ENCODE assay signal across 8 mouse cellular contexts in the genomic region with DNA sequence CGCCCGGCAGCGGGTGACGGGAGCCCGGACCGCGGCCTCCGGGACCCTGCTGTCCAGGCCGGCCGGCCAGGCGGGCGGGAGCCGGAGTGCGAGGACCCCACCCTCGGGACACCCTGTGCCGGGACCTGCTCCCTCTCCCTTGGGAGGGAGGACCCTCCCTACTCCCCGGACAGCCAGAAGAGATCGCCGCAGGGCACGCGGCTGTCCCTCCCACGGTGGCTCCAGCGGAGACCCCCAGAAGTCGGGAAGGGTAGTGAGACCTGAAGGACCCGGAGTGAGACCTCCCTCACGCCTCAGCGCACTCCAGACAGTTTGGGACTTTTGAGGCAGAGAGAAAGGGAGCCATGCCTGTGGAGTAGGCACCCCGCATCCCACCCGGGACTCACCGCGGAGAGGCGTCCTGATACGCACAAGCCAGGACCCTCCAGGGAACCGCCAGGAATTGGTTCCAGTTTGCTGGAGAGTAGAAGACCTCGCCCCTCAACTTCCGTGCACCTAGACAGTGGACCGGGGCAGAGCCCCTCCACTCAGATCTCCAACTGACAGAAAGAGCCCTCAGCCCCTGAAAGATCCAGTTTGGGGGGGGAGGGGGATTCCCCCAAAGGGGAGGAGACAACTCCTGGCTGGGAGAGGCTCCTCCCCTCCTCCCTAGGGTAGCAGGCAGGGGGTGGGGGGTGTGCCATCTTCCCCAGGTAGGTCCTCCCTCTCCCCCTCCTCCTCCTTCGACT. TPM values are rescaled to one million over a fixed set of nuclear protein-coding genes. Genes with fewer than 3 reads are reported as not detected.
A peak's percentile ranks its signal among the peaks of the same experiment; 100 is the strongest.
DNase-seq lines count a peak whose midpoint lies in the region; ATAC-seq and TF ChIP-seq lines count a peak whose summit lies in the region.

No protein-coding gene starts in this region.

- H3K36me3 ChIP-seq in forebrain, embryonic 10.5 days (replicated peaks), result no peaks in the 10 kb centered on the region
- no peaks in the 10 kb centered on the region for H3K36me3 ChIP-seq in hindbrain, embryonic 15.5 days
- no peaks in the 10 kb centered on the region for H3K36me3 ChIP-seq in liver, embryonic 11.5 days (ENCODE audit: control insufficient read depth, insufficient read depth, low read length)
- H3K36me3 ChIP-seq in midbrain, embryonic 16.5 days (ENCODE audit: control insufficient read depth, insufficient read depth, low read length), result no peaks in the 10 kb centered on the region

- no peaks in the 10 kb centered on the region for H3K9me3 ChIP-seq in forebrain, embryonic 10.5 days
- no peaks in the 10 kb centered on the region for H3K9me3 ChIP-seq in hindbrain, embryonic 15.5 days
- H3K9me3 ChIP-seq in liver, embryonic 11.5 days (ENCODE audit: control insufficient read depth, low read length), result no peaks in the 10 kb centered on the region
- H3K9me3 ChIP-seq in midbrain, embryonic 16.5 days (replicated peaks; ENCODE audit: control insufficient read depth, low read length, poor library complexity, severe bottlenecking), result no peaks in the 10 kb centered on the region

- peak in 1 of 2 experiments; percentile 34 for DNase-seq in layer of hippocampus, adult 2 months (ENCODE audit: low spot score in 2 of 2)
- DNase-seq in layer of hippocampus, adult 9-10 months (ENCODE audit: low spot score), result no peak
- peak; percentile 60 for DNase-seq in brain, adult 2 months (ENCODE audit: low read depth, low spot score)
- DNase-seq in forebrain, embryonic 10.5 days (ENCODE audit: extremely low spot score, low spot score), result peak; percentile 39
- no peak for DNase-seq in liver, embryonic 11.5 days (ENCODE audit: low spot score)
- peak; percentile 46 to 55 for DNase-seq in thymus, postnatal 10 days (ENCODE audit: low spot score in 2 of 2)

- no peak for TF ChIP-seq CTCF in layer of hippocampus, adult 2 months (conservative IDR thresholded peaks at IDR 0.05)

- H3K27ac ChIP-seq in layer of hippocampus, adult 2 months, result peak overlapping the region; percentile 94
- peak overlapping the region; percentile 90 for H3K27ac ChIP-seq in forebrain, embryonic 10.5 days
- H3K27ac ChIP-seq in hindbrain, embryonic 15.5 days (replicated peaks), result peak overlapping the region; percentile 39; the same call in 1 of the 2 replicates
- H3K27ac ChIP-seq in liver, embryonic 11.5 days (ENCODE audit: low read depth, low read length), result peak overlapping the region; percentile 21; the same call in 1 of the 2 replicates
- peak overlapping the region; percentile 46 for H3K27ac ChIP-seq in midbrain, embryonic 16.5 days (ENCODE audit: low read length)

- peak overlapping the region; percentile 98 for H3K4me3 ChIP-seq in layer of hippocampus, adult 2 months
- H3K4me3 ChIP-seq in forebrain, embryonic 10.5 days, result peak overlapping the region; percentile 86
- peak overlapping the region; percentile 78 for H3K4me3 ChIP-seq in hindbrain, embryonic 15.5 days
- H3K4me3 ChIP-seq in liver, embryonic 11.5 days (ENCODE audit: low read depth, low read length), result peak overlapping the region; percentile 78
- H3K4me3 ChIP-seq in midbrain, embryonic 16.5 days (ENCODE audit: low read depth, low read length), result peak overlapping the region; percentile 95

- WGBS in forebrain, embryonic 10.5 days, result under 1% methylated on average over 38 of the region's 38 CpGs
- 0% methylated on average over 37 of the region's 38 CpGs for WGBS in hindbrain, embryonic 15.5 days
- under 1% methylated on average over 38 of the region's 38 CpGs for WGBS in liver, embryonic 11.5 days
- WGBS in midbrain, embryonic 16.5 days, result under 1% methylated on average over 36 of the region's 38 CpGs

- H3K4me2 ChIP-seq in hindbrain, embryonic 15.5 days, result peak overlapping the region; percentile 83
- H3K4me2 ChIP-seq in liver, embryonic 11.5 days, result peak overlapping the region; percentile 81
- peak overlapping the region; percentile 93 for H3K4me2 ChIP-seq in midbrain, embryonic 16.5 days (ENCODE audit: low read length)

- H3K9ac ChIP-seq in hindbrain, embryonic 15.5 days, result peak overlapping the region; percentile 81
- peak overlapping the region; percentile 93 for H3K9ac ChIP-seq in liver, embryonic 11.5 days (ENCODE audit: low read depth, low read length)
- peak overlapping the region; percentile 95 for H3K9ac ChIP-seq in midbrain, embryonic 16.5 days (ENCODE audit: low read depth, low read length)

- peaks cover 41% of the 10 kb centered on the region for H3K4me1 ChIP-seq in forebrain, embryonic 10.5 days
- peaks cover 43% of the 10 kb centered on the region for H3K4me1 ChIP-seq in hindbrain, embryonic 15.5 days (replicated peaks)
- peaks cover 18% of the 10 kb centered on the region for H3K4me1 ChIP-seq in liver, embryonic 11.5 days (replicated peaks; ENCODE audit: control insufficient read depth, insufficient read depth, low read length)
- peaks cover 26% of the 10 kb centered on the region for H3K4me1 ChIP-seq in midbrain, embryonic 16.5 days (ENCODE audit: control insufficient read depth, insufficient read depth, low read length)

- H3K27me3 ChIP-seq in forebrain, embryonic 10.5 days (ENCODE audit: poor library complexity, severe bottlenecking), result peaks cover 24% of the 10 kb centered on the region
- no peaks in the 10 kb centered on the region for H3K27me3 ChIP-seq in hindbrain, embryonic 15.5 days
- no peaks in the 10 kb centered on the region for H3K27me3 ChIP-seq in liver, embryonic 11.5 days (replicated peaks; ENCODE audit: control insufficient read depth, insufficient read depth, low read length)
- no peaks in the 10 kb centered on the region; the same call in 1 of the 2 replicates for H3K27me3 ChIP-seq in midbrain, embryonic 16.5 days (ENCODE audit: control insufficient read depth, insufficient read depth, low read depth, low read length)

- ATAC-seq in hindbrain, embryonic 15.5 days (ENCODE audit: low FRiP score, low read depth), result peak; percentile 81
- peak; percentile 57 for ATAC-seq in liver, embryonic 11.5 days (replicated peaks; ENCODE audit: low FRiP score)
- peak; percentile 78 for ATAC-seq in midbrain, embryonic 16.5 days

RNA-seq across cellular contexts. Expression of gene Foxj2, which starts 0.5 kb away (rescaled TPM):
- total RNA-seq in layer of hippocampus, adult 2 months (2021), result 10 to 100 TPM; 28.8 to 30.7 TPM
- polyA plus RNA-seq in forebrain, embryonic 10.5 days (2016; fragmentation: Nextera tagmentation; extraction: Ambion mirVana), result 2.2 and 2.3 TPM in 2 replicates
- polyA plus RNA-seq in hindbrain, embryonic 15.5 days (2015; fragmentation: Nextera tagmentation; extraction: Ambion mirVana), result 8.2 and 9.0 TPM in 2 replicates
- 3.8 and 4.0 TPM in 2 replicates for polyA plus RNA-seq in liver, embryonic 11.5 days (2014; fragmentation: Nextera tagmentation; extraction: Ambion mirVana)
- 8.4 and 9.4 TPM in 2 replicates for polyA plus RNA-seq in midbrain, embryonic 16.5 days (2015; fragmentation: Nextera tagmentation; extraction: Ambion mirVana)

RNA-seq across cellular contexts. Expression of gene Slc2a3, which starts 18.8 kb away (rescaled TPM):
- total RNA-seq in layer of hippocampus, adult 2 months (2021), result 100 to 1,000 TPM; 104 to 109 TPM
- polyA plus RNA-seq in forebrain, embryonic 10.5 days (2016; fragmentation: Nextera tagmentation; extraction: Ambion mirVana), result 67.3 and 70.7 TPM in 2 replicates
- 43.4 and 44.5 TPM in 2 replicates for polyA plus RNA-seq in hindbrain, embryonic 15.5 days (2015; fragmentation: Nextera tagmentation; extraction: Ambion mirVana)
- polyA plus RNA-seq in liver, embryonic 11.5 days (2014; fragmentation: Nextera tagmentation; extraction: Ambion mirVana), result 59.4 and 66.8 TPM in 2 replicates
- polyA plus RNA-seq in midbrain, embryonic 16.5 days (2015; fragmentation: Nextera tagmentation; extraction: Ambion mirVana), result 44.3 and 52.5 TPM in 2 replicates

RNA-seq across cellular contexts. Expression of gene C3ar1, which starts 35.7 kb away (rescaled TPM):
- under 1 TPM; 0.54 to 0.61 TPM for total RNA-seq in layer of hippocampus, adult 2 months (2021)
- 0.89 and 1.1 TPM in 2 replicates for polyA plus RNA-seq in forebrain, embryonic 10.5 days (2016; fragmentation: Nextera tagmentation; extraction: Ambion mirVana)
- polyA plus RNA-seq in hindbrain, embryonic 15.5 days (2015; fragmentation: Nextera tagmentation; extraction: Ambion mirVana), result 1.7 and 2.6 TPM in 2 replicates
- polyA plus RNA-seq in liver, embryonic 11.5 days (2014; fragmentation: Nextera tagmentation; extraction: Ambion mirVana), result 2.7 and 3.5 TPM in 2 replicates
- 1.1 and 1.4 TPM in 2 replicates for polyA plus RNA-seq in midbrain, embryonic 16.5 days (2015; fragmentation: Nextera tagmentation; extraction: Ambion mirVana)

RNA-seq across cellular contexts. Expression of gene Necap1, which starts 54.0 kb away (rescaled TPM):
- 100 to 1,000 TPM; 201 to 210 TPM for total RNA-seq in layer of hippocampus, adult 2 months (2021)
- polyA plus RNA-seq in forebrain, embryonic 10.5 days (2016; fragmentation: Nextera tagmentation; extraction: Ambion mirVana), result 51.1 and 52.6 TPM in 2 replicates
- polyA plus RNA-seq in hindbrain, embryonic 15.5 days (2015; fragmentation: Nextera tagmentation; extraction: Ambion mirVana), result 146 and 152 TPM in 2 replicates
- 39.8 and 44.4 TPM in 2 replicates for polyA plus RNA-seq in liver, embryonic 11.5 days (2014; fragmentation: Nextera tagmentation; extraction: Ambion mirVana)
- 162 and 177 TPM in 2 replicates for polyA plus RNA-seq in midbrain, embryonic 16.5 days (2015; fragmentation: Nextera tagmentation; extraction: Ambion mirVana)

Comparison
In these comparisons a context has a peak if more than half of its experiments do, and no peak if none do; other contexts are left out.
1. DNase-seq: peak in brain, adult 2 months (single experiment), forebrain, embryonic 10.5 days (single experiment) and thymus, postnatal 10 days (2 of 2); none in layer of hippocampus, adult 9-10 months (single experiment) and liver, embryonic 11.5 days (single experiment).
2. H3K27ac ChIP-seq: peak in every context shown above with its lines; median percentile 94 in layer of hippocampus, adult 2 months; 90 in forebrain, embryonic 10.5 days; 46 in midbrain, embryonic 16.5 days; 39 in hindbrain, embryonic 15.5 days; 21 in liver, embryonic 11.5 days.
3. Peak in every context shown above with its lines, with median percentiles within 50 percentile points of each other: H3K4me3 ChIP-seq, ATAC-seq, H3K4me2 ChIP-seq and H3K9ac ChIP-seq.